Mouse (Mus musculus) gastrocnemius, postnatal 25 days (tissue): ENCODE results near the gene Mrps22. TPM values are rescaled to one million over a fixed set of nuclear protein-coding genes. Genes with fewer than 3 reads are reported as not detected.
A peak's percentile ranks its signal among the peaks of the same experiment; 100 is the strongest.

Source experiments
- DNase-seq: peaks from one replicate; pipeline ENCODE4 v3.0.0; 2022
- long read RNA-seq, 2 experiments: library from polyadenylated mRNA; stranded (forward); transcript quantifications; one replicate each; pipeline ENCODE4 v2.0.0; 2021
- total RNA-seq, 2 experiments: library from RNA; stranded (reverse); gene quantifications; 1 replicate in 1 of 2; 2 replicates in 1 of 2; pipeline ENCODE4 v1.2.3; 2021

The Mrps22 gene
- total RNA-seq: 10 to 100 TPM; 24.8 to 26.3 TPM
- long read RNA-seq, experiment 1, transcript Mrps22-201 (8 exons, 1,197 nt): major isoform, 24 of 80 reads
- long read RNA-seq, experiment 1, partial matches to known transcripts: 56 of 80 reads
- long read RNA-seq, experiment 1, other reads (novel, unspliced or antisense): 0 of 80 reads
- long read RNA-seq, experiment 2, transcript Mrps22-201 (8 exons, 1,197 nt): major isoform, 27 of 54 reads
- long read RNA-seq, experiment 2, partial matches to known transcripts: 27 of 54 reads
- long read RNA-seq, experiment 2, other reads (novel, unspliced or antisense): 0 of 54 reads

DNA sequence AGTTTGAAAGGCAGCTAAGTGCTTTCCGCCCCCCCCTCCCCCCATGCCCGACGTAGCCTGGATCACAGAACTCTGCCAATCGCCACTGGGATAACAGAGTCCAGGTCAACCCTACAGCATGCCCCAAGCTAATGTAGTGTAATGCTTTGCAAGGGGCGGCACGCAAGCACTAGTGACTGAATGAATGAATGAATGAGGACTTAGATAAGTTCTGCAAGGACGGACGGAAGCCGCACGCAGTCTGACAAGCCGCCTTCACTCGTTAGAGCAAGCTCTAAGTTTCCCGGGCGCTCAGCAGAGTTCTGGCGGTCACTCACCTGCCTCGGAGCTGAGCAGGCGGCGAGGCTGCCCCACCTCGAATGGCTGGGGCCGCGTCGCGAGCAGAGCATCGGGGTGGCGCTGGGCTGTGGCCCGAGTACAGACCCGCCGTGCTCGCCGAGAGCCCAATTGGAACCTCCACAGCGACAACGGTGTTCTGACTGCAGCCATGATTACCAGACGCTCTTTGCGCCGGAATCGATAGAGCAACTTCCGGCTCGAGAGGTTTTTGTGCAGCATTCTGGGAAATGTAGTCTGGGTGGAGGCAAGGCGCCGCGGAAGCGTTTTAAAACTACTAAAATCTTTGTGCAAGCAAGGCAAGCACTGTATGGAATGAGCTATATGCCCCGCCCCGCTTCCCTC lies at the start of gene Mrps22:
TSS of gene Mrps22 (minus strand) at position 505 of the 681 bp plus-strand sequence.
- DNase-seq: peak; percentile 71

DNA sequence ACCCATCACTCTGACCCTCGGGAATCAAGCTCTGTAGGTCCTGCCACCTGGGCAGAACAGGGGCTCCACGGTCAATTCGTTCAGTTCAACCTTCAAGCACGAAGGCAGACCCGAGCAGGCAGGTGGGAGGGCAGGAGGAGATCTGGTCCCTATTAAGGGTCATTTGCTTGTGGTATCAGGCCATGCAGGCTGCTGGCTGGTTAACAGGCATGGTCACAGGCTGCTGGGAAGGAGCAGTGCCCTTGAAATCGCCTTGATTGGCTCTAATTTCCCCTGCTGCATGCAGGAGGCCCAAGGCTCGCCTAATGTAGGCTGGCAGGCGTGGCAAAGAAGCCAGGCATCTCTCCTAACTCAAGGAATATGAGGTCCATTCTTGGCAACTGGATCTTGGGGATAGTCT lies 49.1 kb upstream of the Mrps22 start:
- no peak for DNase-seq

DNA sequence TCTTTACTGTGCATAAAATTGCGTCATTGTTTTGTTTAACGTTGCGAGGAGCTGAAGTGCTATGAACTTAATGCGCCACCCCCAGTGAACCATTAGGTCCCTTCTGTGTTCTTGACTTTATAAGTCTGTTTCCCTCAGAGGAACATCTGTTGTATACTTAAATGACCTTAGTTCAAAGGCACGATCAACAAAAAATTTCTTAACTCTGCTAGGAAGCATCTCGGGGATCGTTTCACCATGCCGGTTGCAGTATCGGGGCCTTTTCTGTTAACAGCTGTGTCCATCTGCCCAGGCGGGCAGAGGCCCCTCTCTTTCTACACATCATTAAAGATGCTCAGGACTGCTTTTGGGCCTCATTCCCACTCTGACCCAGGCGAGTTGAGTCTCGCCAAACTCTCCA lies 46.0 kb upstream of the Mrps22 start:
- no peak for DNase-seq

DNA sequence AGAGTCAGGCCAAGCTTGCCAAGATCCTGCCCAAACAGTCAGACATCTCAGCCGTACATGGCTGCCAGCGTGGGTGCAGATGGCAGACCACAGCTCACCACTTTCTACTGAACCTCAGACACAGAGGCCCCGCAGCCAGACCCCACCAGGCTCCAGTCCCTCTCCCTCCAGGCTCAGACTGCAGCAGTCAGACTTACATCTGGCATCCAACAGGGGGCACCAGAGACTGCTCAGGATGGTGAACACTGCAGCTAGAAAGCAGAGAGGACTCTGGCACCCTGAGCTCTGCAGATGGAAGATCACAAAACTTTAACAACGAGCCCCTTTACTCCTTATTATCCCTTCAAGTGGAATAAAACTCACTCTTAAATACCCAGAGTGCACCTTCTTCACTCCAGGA lies 44.3 kb upstream of the Mrps22 start:
- DNase-seq: no peak

DNA sequence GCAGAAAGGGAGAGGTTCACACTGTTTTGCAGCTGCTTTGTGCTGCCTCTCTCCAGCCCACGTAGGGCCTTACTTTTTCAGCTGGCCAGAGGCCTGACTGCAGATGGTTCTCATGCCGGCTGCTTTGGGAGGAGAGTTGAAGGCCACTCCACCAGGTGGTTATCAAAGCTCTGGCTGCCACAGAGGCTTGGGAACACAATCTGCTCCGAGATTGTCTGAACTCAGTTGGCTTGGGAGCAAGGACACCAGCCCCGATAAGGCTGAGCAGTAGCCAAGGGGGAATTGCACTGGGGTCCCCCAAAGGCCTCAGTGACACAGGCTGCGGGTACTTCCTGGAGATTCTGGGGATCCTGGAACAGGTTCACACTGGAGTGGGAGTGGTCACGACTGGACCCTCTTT lies 40.7 kb upstream of the Mrps22 start:
- no peak for DNase-seq

DNA sequence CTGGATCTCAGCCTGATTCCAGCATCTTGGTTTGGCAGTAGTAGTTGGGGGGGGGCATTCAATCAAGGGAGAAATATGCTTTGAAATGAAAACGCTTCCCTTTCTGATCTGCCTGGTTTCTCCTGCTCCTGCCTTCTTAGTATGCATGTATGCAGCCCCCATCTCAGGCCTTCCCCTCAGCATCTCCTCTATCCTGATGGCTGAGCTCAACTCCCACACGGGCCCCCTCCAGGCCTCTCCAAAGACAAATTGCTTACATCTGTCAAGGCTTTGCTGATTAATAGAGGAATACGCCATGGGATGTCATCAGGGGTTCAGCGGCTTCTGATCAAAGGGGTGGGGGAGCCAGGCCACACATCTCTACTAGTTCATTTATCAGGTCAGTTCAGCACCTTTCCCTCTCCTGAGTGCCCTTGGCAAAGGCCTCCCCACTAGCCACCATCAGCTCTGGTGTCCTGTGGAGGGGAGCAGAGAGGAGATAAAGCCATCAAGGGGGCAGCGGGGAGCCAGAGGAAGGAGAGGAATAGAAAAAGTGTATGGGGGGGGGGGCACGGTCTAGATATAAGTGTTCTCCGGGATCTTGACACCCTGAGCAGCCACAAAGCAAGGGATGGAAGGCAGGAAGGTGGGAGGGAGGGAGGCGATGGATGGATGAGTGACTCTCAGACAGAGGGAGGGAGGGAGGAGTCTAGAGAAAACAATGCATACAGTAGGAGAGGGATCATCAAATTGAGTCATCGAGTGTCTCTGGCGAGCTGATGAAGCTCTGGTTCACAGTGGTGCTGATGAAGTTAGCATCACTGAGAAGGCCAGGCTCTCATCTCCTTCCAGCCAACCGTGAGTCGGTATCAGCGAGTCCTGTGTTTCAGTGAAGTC lies 32.1 kb upstream of the Mrps22 start:
- no peak for DNase-seq

DNA sequence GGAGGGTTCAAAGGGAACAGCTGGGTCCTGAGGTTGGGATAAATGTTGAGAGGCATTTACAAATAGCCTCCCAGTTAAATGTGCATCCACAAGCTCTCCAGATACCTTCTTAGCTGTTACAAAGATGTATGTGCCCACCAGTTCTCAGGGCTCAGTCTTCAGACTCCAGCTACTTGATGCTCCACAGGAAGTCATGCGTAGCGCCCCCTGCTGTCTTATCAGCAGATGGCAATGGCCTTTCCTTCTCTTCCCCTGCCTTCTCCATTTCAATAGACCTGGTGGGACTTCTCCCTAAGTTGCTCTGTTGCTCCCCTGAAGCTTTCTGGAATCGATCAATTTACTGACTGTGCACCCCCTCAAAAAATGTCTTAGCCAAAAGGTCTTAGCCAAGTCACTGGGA lies 27.0 kb upstream of the Mrps22 start:
- no peak for DNase-seq

DNA sequence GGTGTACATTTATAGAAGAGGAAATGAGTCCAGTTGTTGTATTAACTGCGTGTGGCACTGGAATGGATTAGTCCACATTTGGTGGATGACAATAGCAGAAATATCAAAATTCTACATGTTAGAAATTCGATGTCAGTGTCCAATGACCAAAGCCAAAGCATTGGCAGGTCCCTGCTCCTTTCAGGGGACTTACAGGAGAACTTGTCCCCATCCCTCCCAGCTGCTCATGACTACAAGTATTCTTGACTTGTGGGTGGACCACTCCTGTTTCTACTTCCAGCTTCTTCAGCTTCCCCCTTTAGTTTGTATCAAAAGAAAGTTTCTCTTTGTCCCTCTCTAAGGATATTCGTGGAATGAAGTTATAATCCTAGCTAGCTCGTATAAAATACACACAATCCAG lies 3.4 kb upstream of the Mrps22 start:
- no peak for DNase-seq

DNA sequence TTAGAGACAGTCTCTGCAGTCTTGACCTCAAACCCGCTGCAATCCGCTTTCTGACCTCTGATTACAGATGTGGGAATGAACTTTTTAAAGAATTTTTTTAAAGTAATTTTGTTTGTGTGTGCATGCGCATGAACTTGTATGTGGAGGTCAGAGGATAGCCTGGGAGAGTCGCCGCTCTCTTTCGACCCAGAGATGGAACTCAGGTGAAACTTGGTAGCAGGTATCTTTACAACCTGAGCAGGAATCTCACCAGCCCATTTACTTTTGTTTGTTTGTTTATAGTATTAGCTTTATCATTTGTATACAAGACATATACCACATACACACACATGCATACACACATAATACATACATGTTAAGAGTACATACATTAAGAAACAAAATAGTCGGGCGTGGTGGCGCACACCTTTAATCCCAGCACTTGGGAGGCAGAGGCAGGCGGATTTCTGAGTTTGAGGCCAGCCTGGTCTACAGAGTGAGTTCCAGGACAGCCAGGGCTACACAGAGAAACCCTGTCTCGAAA lies 438 bp upstream of the Mrps22 start:
- no peak for DNase-seq

DNA sequence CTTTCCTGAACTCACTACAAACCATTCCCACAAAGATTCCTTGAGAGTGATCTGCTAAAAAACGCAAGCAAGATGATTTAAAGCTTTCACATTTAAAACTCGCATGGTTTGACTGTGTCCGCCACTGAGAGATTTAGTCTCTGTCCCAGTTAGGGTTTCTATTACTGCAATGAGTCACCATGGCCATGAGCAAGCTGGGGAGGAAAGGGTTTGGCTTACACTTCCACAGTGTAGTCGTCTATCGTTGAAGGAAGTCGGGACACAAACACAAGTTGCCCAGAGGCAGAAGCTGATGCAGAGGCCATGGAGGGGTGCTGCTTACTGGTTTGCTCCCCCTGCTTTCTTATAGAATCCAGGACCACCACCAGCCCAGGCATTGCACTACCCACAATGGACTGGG lies 1.4 kb downstream of the Mrps22 start:
- no peak for DNase-seq

DNA sequence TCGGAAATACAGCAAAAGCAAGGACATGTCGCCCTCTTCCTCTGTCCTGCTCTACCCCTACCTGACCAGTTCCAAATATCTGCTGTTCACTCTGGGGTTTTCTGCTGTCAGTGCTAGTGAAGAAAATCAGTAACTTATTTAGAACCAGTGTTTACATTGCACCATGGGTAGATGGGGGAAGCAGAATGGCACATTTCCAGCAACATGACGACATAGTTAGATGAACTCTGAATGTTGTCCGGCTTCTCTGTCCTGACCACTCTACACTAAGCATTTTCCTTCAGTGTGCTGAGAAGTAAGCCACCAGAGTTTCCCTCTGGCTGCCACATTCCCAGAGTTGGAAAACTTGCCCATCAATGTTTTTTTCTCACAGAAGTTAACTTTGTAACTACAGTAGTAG lies 17.6 kb downstream of the Mrps22 start:
- no peak for DNase-seq

DNA sequence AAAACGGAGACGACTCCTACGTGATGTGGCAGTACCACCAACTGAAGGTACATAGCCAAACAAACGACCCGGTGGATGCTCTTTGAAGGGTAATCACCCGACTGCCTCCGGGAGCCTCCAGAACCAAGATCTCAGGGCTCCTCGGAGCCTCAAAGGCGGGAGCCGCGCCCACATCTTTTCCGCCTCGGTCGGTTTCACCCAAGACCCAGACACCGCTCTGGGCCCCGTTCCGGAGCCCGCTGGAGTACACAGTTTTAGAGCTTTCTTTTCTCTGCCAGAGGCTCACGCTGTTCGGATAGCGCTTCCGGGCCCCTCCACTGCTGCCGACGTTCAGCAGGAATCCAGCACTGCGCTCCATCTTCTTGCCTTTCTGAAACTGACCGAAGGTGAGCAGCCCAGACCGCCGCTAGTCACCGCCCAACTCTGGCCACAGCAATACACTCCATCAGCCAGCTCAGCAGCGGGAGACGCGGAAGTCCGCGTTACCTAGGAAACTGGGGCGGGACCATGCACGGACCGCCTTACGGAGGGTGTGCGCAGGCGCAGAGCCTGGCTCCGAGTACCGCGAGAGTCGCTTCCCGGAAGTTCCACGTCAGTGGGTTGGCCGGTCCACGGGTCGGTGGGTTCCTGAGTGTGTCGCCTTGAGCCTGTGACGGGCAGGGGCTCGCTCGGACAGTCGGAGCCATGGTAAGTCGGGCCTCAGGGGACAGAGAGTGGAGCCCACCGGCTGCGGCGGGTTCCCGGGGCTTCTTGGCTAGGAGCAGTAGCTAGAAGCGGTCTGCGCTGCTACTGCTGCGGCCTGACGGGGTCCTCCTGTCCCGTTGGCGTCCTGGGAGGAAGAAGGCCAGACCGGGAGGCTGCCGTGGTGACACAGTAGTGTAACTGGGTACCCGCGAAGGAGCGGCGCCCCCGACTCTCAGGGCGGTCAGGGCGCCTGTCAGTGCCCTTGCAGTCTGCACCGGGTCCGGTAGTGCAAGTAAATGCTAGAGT lies 38.0 kb downstream of the Mrps22 start, which contains the start of gene Copb2:
TSS of gene Copb2 (plus strand) at position 585 of the 990 bp plus-strand sequence.
- DNase-seq: peak; percentile 96

DNA sequence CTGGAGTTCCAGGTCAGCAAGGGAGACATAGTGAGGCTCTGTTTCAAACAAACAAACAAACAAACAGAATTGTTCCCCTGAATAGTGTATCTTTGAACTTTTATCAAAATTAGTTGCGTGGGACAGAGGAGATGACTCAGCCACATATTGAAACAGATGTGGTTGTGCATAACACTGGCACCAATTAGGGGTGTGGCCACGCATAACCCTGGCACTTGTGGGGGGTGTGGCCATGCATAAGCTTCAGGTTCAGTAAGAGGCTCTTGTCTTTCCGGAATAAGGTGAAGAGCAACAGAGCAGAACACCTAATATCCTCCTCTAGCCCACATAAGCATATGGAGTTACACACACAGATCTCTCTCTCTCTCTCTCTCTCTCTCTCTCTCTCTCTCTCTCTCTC lies 57.4 kb downstream of the Mrps22 start:
- DNase-seq: no peak

Other genes with a start within 250 kb of the Mrps22 start
- 1 to 10 TPM; 1.8 to 3.0 TPM for gene Rbp1, start 178.7 kb downstream of the Mrps22 start, total RNA-seq
- gene Rbp2, start 115.5 kb downstream of the Mrps22 start, total RNA-seq: not detected
- 10 to 100 TPM; 58.4 to 61.4 TPM for gene Copb2, start 37.9 kb downstream of the Mrps22 start, total RNA-seq
- gene Prr23a1, start 240.8 kb upstream of the Mrps22 start, total RNA-seq: not detected